Mouse (Mus musculus) R1 (cell line): ENCODE data around the gene Ndufaf7.
A peak's percentile ranks its signal among the peaks of the same experiment; 100 is the strongest.

ENCODE experiments used
- DNase-seq: peaks from one replicate; pipeline ENCODE4 v3.0.0-alpha.2; 2018; ENCODE audit warnings: low read depth, low spot score

Gene Ndufaf7

DNA sequence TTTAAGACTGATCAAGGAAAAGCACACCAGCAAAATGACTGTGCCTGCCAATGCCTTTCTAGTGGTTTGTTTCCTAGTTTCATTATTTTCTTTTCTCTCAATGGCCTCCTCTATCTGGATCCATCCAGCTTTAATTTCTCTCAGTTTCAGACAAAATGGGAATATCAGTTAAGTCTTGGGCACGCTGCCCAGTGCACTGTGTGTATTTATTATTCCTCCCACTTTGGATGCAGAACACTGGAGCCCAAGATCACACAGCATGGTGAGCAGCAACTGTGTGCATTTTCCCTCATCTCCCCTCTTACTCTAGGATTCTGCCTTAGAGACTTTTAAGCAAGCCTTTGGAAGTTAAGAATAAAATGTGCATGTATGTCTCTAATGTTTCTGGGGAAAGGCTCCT lies 27.5 kb downstream of the Ndufaf7 start:
- DNase-seq, result no peak

DNA sequence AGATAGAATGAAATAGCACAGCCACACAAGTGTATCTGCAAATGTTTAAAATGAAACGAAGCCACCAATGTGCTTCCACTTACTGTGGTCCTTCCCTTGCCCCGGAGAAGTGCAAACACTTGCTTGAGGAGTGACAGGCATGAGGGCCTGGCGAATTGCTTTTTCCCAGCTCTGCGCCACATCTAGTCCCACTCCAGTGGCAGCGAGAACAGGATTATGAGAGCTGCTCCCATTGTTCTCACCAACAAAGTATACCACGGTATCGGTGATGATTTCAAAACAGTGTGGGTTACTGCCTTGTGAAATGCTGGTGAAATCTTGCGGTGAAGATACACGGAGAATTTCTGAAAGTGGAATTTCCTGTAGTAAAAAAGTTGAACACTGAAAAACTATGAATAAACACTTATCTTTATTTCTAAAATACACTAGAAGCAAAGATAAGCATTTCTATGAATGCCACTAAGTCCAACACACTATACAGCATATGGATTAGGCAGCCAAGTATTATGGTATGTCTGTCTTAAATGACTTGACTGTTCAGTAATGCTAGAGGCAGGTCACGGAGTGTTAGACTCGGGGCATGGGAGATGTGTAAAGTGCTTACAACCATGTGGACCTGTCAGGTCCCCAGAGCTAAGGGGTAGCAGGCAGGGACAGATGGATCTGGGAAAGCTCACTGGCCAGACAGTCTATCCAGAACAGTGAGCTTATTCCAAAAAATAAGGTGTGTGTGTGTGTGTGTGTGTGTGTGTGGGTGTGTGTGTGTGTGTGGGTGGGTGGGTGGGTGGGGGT lies 29.4 kb downstream of the Ndufaf7 start:
- no peak for DNase-seq

DNA sequence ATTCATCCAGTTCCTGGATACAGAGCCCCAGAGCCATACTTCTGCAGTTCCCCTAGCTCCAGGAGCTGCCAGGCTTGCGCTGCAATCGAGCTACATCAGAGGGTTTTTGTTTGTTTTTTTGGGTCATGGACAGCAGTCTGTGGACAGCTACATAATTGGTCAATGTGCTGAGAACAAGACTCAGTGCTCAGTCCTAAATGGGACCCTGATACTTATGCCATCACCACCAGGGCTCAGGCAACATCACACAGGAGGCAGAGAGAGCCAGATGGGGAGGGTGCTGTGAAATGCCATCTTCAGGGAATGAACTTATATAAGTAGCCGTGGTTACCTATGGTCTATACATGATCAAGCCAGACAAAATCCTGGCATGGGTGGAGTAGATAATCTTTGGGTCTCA lies 31.6 kb downstream of the Ndufaf7 start:
- DNase-seq, result no peak

DNA sequence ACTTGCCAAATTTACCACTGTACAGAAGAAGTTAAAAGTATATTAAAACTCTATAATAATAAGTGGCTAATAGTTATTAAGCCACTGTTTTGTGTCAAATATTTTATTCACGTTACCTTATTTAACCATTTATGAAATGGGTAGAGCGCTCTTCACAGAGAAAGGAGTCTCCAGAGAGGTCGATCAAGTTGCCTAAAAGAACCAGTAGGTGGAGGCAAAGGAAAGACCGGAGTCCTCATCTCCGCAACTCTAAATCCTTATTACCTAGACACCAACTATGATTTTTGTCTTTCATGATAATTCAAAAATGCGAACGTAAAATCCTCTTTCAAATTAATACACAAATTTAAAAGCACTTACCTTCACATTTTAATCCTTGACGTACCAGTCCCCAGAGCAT lies 46.2 kb downstream of the Ndufaf7 start:
- peak; percentile 18 for DNase-seq

DNA sequence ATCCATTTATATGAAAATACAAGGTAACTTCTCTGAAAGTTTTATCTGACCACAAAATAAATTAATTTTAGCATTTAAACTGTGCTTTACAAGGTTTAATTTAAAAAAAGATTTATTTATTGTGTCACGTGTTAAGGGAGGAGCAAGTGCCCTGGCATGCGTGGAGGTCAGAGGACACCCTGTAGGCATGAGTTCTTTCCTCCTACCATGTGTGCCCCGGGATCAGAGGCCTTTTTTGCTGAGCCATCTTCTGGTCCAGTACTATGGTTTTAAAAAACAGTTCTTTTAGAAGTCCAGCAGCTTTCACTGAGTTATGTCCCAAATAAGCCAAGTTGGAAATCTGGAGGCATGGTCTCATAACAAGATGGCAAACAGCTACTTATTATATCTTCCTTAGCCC lies 46.8 kb downstream of the Ndufaf7 start:
- DNase-seq, result no peak

DNA sequence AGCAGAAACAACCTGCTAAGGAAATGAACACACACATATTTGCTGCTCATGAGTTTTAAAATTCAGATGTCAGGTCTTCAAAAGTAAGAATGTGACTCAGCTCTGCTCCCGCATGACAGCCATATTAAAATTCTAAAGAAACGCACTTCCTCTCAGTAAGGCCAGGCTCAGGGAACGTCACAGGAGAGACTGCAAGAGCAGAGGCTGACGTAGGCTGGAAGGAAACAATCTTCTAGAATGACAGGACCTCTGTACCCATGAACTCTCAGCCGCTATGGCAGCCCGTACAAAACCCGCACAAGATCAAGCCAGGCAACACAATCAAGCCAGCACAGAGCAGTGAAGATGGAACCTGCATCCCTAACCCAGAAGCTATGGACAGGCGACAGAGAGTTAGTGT lies 52.1 kb downstream of the Ndufaf7 start:
- DNase-seq, result no peak

DNA sequence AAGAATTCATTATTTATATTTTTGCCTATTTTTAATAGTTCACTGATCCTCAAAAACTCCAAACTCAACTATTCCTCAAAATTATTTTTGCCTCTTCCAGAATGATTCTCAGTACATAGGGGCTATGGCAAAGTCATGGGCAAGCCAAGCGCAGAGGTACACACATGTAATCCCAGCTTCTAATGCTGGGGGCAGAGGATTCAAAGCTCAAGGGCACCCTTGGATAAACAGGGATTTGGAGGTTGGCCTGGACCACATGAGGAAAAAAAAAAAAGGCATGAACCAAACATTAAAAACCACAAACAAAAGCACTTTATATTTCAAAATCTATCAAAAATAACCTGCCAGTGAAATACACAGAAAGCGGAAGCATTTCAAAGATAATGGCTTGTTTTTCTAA lies 54.6 kb downstream of the Ndufaf7 start:
- DNase-seq, result no peak

DNA sequence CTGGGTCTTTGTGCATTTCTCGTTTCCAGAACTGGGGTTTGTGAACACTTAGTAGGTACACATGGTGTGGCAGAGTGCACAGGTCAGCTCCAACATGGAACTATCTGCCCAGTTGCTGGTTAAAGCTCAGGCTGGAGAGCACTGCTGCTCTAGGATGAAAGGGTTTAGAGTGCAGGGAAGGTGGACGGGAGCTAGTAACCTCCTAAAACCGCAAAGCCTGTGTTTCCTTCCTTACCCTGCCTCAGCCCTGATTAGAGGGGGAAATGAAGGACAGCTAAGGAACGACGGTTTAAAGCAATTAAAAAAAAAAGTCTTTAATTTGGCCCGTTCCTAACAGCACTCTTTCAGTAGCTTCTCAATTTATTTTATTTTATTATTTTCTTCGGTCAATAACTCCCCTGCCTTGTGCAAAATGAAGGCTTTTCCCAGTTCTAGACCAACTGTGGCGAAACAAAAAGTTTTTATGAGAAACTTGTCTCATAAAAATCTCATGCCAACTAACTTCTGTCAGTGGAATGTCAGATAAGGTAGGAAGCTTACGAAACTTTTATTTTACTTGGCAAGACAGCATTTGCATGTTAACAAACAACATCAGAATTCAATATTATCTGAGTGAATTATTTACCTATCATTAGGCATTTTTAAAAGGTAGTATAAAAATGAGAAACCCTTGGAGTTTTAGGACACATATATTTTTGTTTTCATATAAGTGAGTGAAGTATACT lies 55.5 kb downstream of the Ndufaf7 start:
- no peak for DNase-seq

DNA sequence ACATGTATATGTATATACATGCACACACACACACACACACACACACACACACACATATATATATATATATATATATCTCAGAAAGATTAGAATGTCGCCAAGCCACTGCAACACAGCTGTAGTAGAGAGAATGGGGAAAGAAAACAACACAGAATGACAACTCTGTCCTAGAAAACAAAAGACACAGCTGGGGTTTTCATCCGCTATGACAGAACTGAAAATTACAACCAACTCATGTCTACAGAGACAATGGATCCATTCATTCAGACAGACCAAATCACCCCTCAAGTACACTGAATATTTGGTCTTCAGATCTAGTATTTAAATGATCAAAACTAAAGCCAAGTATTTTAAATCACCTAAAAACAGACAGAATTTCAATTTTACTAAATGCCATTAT lies 56.7 kb downstream of the Ndufaf7 start:
- no peak for DNase-seq

DNA sequence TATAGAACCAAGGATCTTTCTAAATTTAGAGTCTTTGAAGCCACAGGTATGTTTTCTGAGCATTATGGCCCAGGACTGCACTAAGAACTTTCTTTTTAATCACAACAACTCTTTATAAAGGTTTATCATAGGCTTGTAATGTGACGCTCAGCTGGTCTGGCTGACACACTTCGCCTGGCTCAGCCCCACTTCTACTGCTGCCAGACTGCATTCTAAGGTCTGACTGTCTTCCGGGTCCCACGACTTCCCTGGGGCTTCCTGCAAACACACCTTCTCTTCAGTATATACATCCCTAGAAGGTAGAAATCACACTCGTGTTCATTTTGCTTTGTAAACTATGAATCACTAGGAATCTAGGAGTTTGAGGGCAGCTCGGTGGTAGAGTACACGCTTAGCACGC lies 57.4 kb downstream of the Ndufaf7 start:
- DNase-seq, result no peak

DNA sequence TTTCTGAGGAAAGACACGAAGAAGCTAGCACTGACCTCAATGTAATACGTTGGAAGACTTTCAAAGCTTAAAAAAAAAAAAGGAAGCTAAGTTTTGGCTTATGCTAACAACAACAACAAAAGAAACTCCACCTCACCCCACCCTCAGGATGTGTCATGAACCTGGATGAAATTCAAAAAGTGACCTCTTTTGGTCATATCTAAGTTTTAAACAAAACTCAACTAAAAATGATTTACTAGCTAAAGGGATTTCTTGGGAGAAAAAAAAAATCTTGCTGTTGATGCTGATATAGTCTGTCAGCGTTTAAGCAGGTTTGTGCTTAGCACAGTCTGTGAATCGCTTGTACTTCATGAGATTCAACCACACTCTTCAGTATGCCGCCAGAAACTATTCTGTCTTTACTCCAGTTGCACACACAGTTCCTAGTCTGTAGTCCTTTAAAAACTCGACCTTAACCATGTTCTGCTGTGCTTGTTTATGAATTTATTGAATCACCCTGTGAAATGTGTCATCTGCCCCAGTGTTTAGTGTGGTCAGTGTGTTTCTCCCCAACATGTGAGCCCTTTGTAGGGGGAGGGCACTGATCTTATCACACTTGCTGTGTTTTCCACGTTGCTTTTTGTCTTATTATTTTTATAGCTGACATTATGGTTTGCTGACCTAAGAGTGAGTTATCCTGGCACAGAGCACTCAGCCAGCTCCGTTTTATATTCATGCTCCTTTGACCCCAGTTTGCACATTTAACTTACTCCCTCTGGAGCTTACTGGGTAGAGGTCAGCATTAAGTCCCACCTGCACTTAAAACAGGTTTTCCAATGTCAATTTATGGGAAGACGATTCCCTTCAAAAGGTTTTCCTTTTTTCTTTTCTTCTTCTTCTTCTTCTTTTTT lies 58.2 kb downstream of the Ndufaf7 start:
- DNase-seq, result no peak
